10 mouse cellular contexts compared by ENCODE assay signal in genomic region chr1:21008891-21009290, GRCm38 (mm10). TPM values are rescaled to one million over a fixed set of nuclear protein-coding genes. Genes with fewer than 3 reads are reported as not detected.
A peak's percentile ranks its signal among the peaks of the same experiment; 100 is the strongest.
DNase-seq lines count a peak whose midpoint lies in the region; ATAC-seq and TF ChIP-seq lines count a peak whose summit lies in the region.
"Had no signal": no experiment of that assay in that cellular context is flagged by ENCODE, and none has a peak within 500 bp of the region (broad histone marks: within the 10 kb centered on the region; RNA-seq: fewer than 3 reads in every experiment).

No protein-coding gene starts in this region.

- H3K4me2 ChIP-seq in kidney, embryonic 15.5 days, result no peak overlapping the region
- H3K4me2 ChIP-seq in CH12.LX (ENCODE audit: insufficient read depth, low read depth, poor library complexity, severe bottlenecking), result no peak overlapping the region
- no peak overlapping the region for H3K4me2 ChIP-seq in intestine, postnatal 0 days (replicated peaks; ENCODE audit: low read depth)
- H3K4me2 ChIP-seq in forebrain, embryonic 14.5 days (ENCODE audit: low read length), result no peak overlapping the region
- H3K4me2 ChIP-seq: embryonic facial prominence, embryonic 12.5 days had no signal

- no peak; the same call in 1 of the 2 replicates for TF ChIP-seq RAD21 in CH12.LX (IDR thresholded peaks at IDR 0.05; ENCODE audit: low read depth, low read length)

- H3K9me3 ChIP-seq in kidney, embryonic 15.5 days (replicated peaks), result no peaks in the 10 kb centered on the region
- no peaks in the 10 kb centered on the region for H3K9me3 ChIP-seq in CH12.LX (replicated peaks; ENCODE audit: low read length)
- no peaks in the 10 kb centered on the region for H3K9me3 ChIP-seq in intestine, postnatal 0 days (ENCODE audit: control insufficient read depth)
- no peaks in the 10 kb centered on the region for H3K9me3 ChIP-seq in forebrain, embryonic 14.5 days (replicated peaks; ENCODE audit: control insufficient read depth, low read length)
- H3K9me3 ChIP-seq: embryonic facial prominence, embryonic 12.5 days had no signal

- H3K27me3 ChIP-seq in kidney, embryonic 15.5 days, result no peaks in the 10 kb centered on the region
- no peaks in the 10 kb centered on the region for H3K27me3 ChIP-seq in CH12.LX (replicated peaks)
- H3K27me3 ChIP-seq in intestine, postnatal 0 days (replicated peaks; ENCODE audit: control insufficient read depth, insufficient read depth, low read length), result no peaks in the 10 kb centered on the region
- no peaks in the 10 kb centered on the region for H3K27me3 ChIP-seq in forebrain, embryonic 14.5 days (replicated peaks; ENCODE audit: control insufficient read depth, insufficient read depth, low read length)
- H3K27me3 ChIP-seq: embryonic facial prominence, embryonic 12.5 days had no signal

- TF ChIP-seq POLR2A in CH12.LX (IDR thresholded peaks at IDR 0.05; ENCODE audit: low read depth, low read length), result no peak

- dilution Hi-C loops in CH12.LX (cut with MboI; ENCODE audit: extremely low pct_ligation_motif_present, extremely low pct_unique_long_range_greater_than_20kb, low sequenced_read_pairs), result no loop called here

- TF ChIP-seq EP300 in CH12.LX (IDR thresholded peaks at IDR 0.05; ENCODE audit: low read length), result no peak

- peaks cover 68% of the 10 kb centered on the region for H3K36me3 ChIP-seq in kidney, embryonic 15.5 days
- H3K36me3 ChIP-seq in CH12.LX (replicated peaks in 1 of 2; ENCODE audit: control insufficient read depth in 1 of 2, insufficient read depth in 1 of 2, low read length in 1 of 2), result peaks cover 28 to 81% of the 10 kb centered on the region in 2 experiments
- H3K36me3 ChIP-seq in intestine, postnatal 0 days (ENCODE audit: control insufficient read depth, insufficient read depth), result peaks cover 26% of the 10 kb centered on the region; the same call in 1 of the 2 replicates
- no peaks in the 10 kb centered on the region for H3K36me3 ChIP-seq in forebrain, embryonic 14.5 days (ENCODE audit: control insufficient read depth, insufficient read depth, low read length)

- in situ Hi-C loops in CH12.LX (cut with MboI; ENCODE audit: low pct_ligation_motif_present, low pct_unique_long_range_greater_than_20kb, low sequenced_read_pairs), result no loop called here

- H3K4me3 ChIP-seq in kidney, embryonic 15.5 days (replicated peaks), result no peak overlapping the region
- H3K4me3 ChIP-seq in CH12.LX (replicated peaks in 1 of 3; ENCODE audit: low read depth in 2 of 3, low read length in 2 of 3, poor library complexity in 1 of 3), result no peak overlapping the region
- no peak overlapping the region for H3K4me3 ChIP-seq in intestine, postnatal 0 days (ENCODE audit: low read depth, low read length)
- H3K4me3 ChIP-seq in forebrain, embryonic 14.5 days (ENCODE audit: low read depth, low read length), result no peak overlapping the region
- H3K4me3 ChIP-seq: embryonic facial prominence, embryonic 12.5 days; left cerebral cortex, adult 2 months had no signal

- no peak for TF ChIP-seq CTCF in CH12.LX (conservative IDR thresholded peaks at IDR 0.05 in 1 of 2, IDR thresholded peaks at IDR 0.05 in 1 of 2; ENCODE audit: low read depth in 2 of 2, low read length in 2 of 2)
- 0 out of 2 replicates have a peak, but pooled peaks have one; percentile 5 for TF ChIP-seq CTCF in intestine, postnatal 0 days (IDR thresholded peaks at IDR 0.05; ENCODE audit: low read depth)

- peak; percentile 55 for DNase-seq in kidney, postnatal 10 days
- DNase-seq in CH12.LX (ENCODE audit: extremely low read depth), result peak; percentile 61
- DNase-seq in fibroblast of lung, adult 2 months (ENCODE audit: low read depth), result peak; percentile 83
- no peak for DNase-seq in forebrain, embryonic 14.5 days (ENCODE audit: low spot score)
- DNase-seq in right cerebral cortex, postnatal 25 days, result no peak

- WGBS in kidney, embryonic 15.5 days, result 72% methylated on average over 4 of the region's 4 CpGs
- 60% methylated on average over 4 of the region's 4 CpGs for WGBS in intestine, postnatal 0 days
- WGBS in forebrain, embryonic 14.5 days, result 78% methylated on average over 4 of the region's 4 CpGs

- no peak for ATAC-seq in kidney, embryonic 15.5 days (replicated peaks; ENCODE audit: low FRiP score)
- no peak for ATAC-seq in intestine, postnatal 0 days
- ATAC-seq in forebrain, embryonic 14.5 days, result no peak
- ATAC-seq in CD4-positive, CD25-positive, alpha-beta regulatory T cell, adult 4 months, result no peak

- H3K79me2 ChIP-seq in CH12.LX (replicated peaks; ENCODE audit: control insufficient read depth, extremely low read depth, insufficient read depth, poor library complexity, severe bottlenecking), result no peaks in the 10 kb centered on the region

- H3K4me1 ChIP-seq in kidney, embryonic 15.5 days, result 0 out of 2 replicates have a peak, but pooled peaks cover 3% of the 10 kb centered on the region
- peaks cover 7 to 45% of the 10 kb centered on the region in 2 experiments; a peak in 3 of 4 replicates for H3K4me1 ChIP-seq in CH12.LX (ENCODE audit: control insufficient read depth in 1 of 2, insufficient read depth in 2 of 2)
- H3K4me1 ChIP-seq in intestine, postnatal 0 days (replicated peaks; ENCODE audit: control insufficient read depth, insufficient read depth, low read length), result no peaks in the 10 kb centered on the region
- H3K4me1 ChIP-seq in forebrain, embryonic 14.5 days (ENCODE audit: control insufficient read depth, insufficient read depth, low read length), result no peaks in the 10 kb centered on the region
- H3K4me1 ChIP-seq: embryonic facial prominence, embryonic 12.5 days had no signal

- H3K27ac ChIP-seq in kidney, embryonic 15.5 days, result no peak overlapping the region
- no peak overlapping the region for H3K27ac ChIP-seq in CH12.LX (ENCODE audit: insufficient read depth, low read depth)
- peak overlapping the region; percentile 50; the same call in 1 of the 2 replicates for H3K27ac ChIP-seq in intestine, postnatal 0 days (ENCODE audit: low read depth, low read length)
- H3K27ac ChIP-seq in forebrain, embryonic 14.5 days (ENCODE audit: low read depth, low read length), result no peak overlapping the region
- H3K27ac ChIP-seq: embryonic facial prominence, embryonic 12.5 days; left cerebral cortex, adult 2 months had no signal

- H3K9ac ChIP-seq in kidney, embryonic 15.5 days, result no peak overlapping the region
- H3K9ac ChIP-seq in CH12.LX (ENCODE audit: insufficient read depth, low read depth), result no peak overlapping the region
- H3K9ac ChIP-seq in intestine, postnatal 0 days (ENCODE audit: low read depth, low read length), result no peak overlapping the region
- no peak overlapping the region for H3K9ac ChIP-seq in forebrain, embryonic 14.5 days (ENCODE audit: low read length)
- H3K9ac ChIP-seq: embryonic facial prominence, embryonic 12.5 days had no signal

TF ChIP-seq in CH12.LX, 34 proteins besides CTCF, POLR2A, EP300 and RAD21:
- TF ChIP-seq MYC (IDR thresholded peaks at IDR 0.05; ENCODE audit: low read depth, low read length) (no peak), USF2 (conservative IDR thresholded peaks at IDR 0.05; ENCODE audit: low read depth, low read length) (no peak), MEF2A (IDR thresholded peaks at IDR 0.05; ENCODE audit: borderline replicate concordance, low read depth, low read length) (no peak), BHLHE40 (IDR thresholded peaks at IDR 0.05; ENCODE audit: low read depth, low read length) (peak; percentile 73), ETS1 (conservative IDR thresholded peaks at IDR 0.05; ENCODE audit: low read depth, low read length) (peak; percentile 15; the same call in 1 of the 2 replicates)

RNA-seq across cellular contexts. Expression of gene Efhc1, which starts 57.5 kb away (rescaled TPM):
- 2.4 and 3.2 TPM in 2 replicates for polyA plus RNA-seq in kidney, embryonic 15.5 days (2015; fragmentation: Nextera tagmentation; extraction: Ambion mirVana)
- total RNA-seq in CH12.LX (2012; rRNA removed), result not detected in 2 replicates
- total RNA-seq in CH12.LX (2014; rRNA removed), result not detected in 2 replicates
- polyA plus RNA-seq in CH12.LX (2012; ENCODE audit: insufficient read length, low read depth), result not detected in 2 replicates
- 0.69 and 0.98 TPM in 2 replicates for polyA plus RNA-seq in intestine, postnatal 0 days (2015; fragmentation: Nextera tagmentation; extraction: Ambion mirVana)
- 2.6 and 2.7 TPM in 2 replicates for polyA plus RNA-seq in forebrain, embryonic 14.5 days (2014; fragmentation: Nextera tagmentation; extraction: Ambion mirVana)
- 1 to 10 TPM in 1 of 2 experiments, under 1 TPM in 1; 0.54 to 1.2 TPM for polyA plus RNA-seq in CD4-positive, CD25-positive, alpha-beta regulatory T cell, adult 4 months (2017; shearing (Covaris generic))

Comparison
In these comparisons a context has a peak if more than half of its experiments do, and no peak if none do; other contexts are left out.
1. DNase-seq: peak in kidney, postnatal 10 days (single experiment), CH12.LX (single experiment) and fibroblast of lung, adult 2 months (single experiment); none in forebrain, embryonic 14.5 days (single experiment) and right cerebral cortex, postnatal 25 days (single experiment).